Mouse (Mus musculus) retina, postnatal 1 day (tissue): ENCODE results near the gene Hmgb2.

ENCODE experiments used
- DNase-seq: peaks from one replicate; pipeline ENCODE4 v3.0.0-alpha.2; 2012

The Hmgb2 gene

DNA sequence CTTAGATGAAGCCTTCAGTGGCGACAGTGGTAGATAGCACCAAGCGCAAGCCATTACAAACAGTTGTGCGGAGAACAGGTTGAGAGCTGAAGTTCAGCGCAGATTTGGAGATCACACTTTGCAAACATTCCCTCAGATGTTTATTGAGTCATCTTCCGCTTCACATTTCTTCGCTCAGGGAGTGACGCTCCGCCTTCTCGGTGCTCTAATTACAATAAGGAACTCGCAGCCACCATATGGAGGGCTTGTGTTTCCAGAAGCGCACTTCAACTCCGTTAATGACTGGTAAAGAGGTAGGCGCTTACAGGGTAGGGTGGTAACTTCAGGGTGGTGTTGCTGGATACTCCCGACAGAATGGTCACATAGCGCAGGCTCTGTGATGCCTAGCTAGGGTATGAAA is 52.0 kb downstream of the Hmgb2 start:
- no peak for DNase-seq

DNA sequence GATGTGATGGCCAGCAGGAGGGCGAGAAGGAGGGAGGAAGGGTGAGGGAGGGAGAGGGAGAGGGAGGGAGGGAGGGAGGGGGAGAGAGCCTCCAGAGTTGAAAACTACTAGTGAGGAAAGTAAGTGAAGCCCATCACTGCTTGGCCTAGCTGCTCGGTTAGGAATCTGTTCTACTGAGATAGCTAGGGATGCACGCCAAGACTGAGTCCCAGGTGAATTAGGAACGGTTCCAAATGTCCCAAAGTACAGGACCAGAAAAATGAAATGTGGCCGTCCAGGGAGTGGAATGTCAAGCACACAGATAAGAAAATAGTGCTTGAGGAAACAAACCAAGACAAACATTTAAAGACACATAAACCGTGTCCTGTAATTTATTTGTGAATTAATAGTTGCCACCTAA is 53.3 kb downstream of the Hmgb2 start:
- DNase-seq, result no peak
